Mouse (Mus musculus): ENCODE data around the gene Vmn1r120. TPM values are rescaled to one million over a fixed set of nuclear protein-coding genes. Genes with fewer than 3 reads are reported as not detected.
"Not testable (repeated sequence)": the region's sequence is repeated elsewhere in the genome, so short reads cannot be mapped to it uniquely, and the experiment has no call there.

Vmn1r120 gene
- not detected for polyA plus RNA-seq (2021)

- in situ Hi-C loops (cut with MboI; ENCODE audit: low pct_unique_long_range_greater_than_20kb); POLR2A ChIA-PET; H3K27me3 ChIP-seq; DNase-seq (ENCODE audit: low read depth, low spot score); ATAC-seq; CTCF ChIA-PET: not testable (repeated sequence)
These were observed at the start of gene Vmn1r120 for GRCm38 (mm10) chr7:21053684-21054083. TSS of gene Vmn1r120 (minus strand) at chr7:21053784.

GRCm38 (mm10) chr7:21098413-21098812 lies 44.8 kb upstream of the Vmn1r120 start, which contains the start of gene Vmn1r121:
TSS of gene Vmn1r121 (minus strand) at chr7:21098513.
- in situ Hi-C loops (cut with MboI; ENCODE audit: low pct_unique_long_range_greater_than_20kb); DNase-seq (ENCODE audit: low read depth, low spot score); POLR2A ChIA-PET; H3K27me3 ChIP-seq; CTCF ChIA-PET; ATAC-seq: not testable (repeated sequence)

GRCm38 (mm10) chr7:21012355-21012754 lies 41.2 kb downstream of the Vmn1r120 start, which contains the start of gene Vmn1r119:
TSS of gene Vmn1r119 (minus strand) at chr7:21012455.
- H3K27me3 ChIP-seq; CTCF ChIA-PET; in situ Hi-C loops (cut with MboI; ENCODE audit: low pct_unique_long_range_greater_than_20kb); DNase-seq (ENCODE audit: low read depth, low spot score); ATAC-seq; POLR2A ChIA-PET: not testable (repeated sequence)

Other genes with a start within 250 kb of the Vmn1r120 start
- not detected for gene Vmn1r114, start 241.6 kb downstream of the Vmn1r120 start, polyA plus RNA-seq (2021)
- gene Vmn1r115, start 208.8 kb downstream of the Vmn1r120 start, polyA plus RNA-seq (2021): not detected
- not detected for gene Vmn1r116, start 181.5 kb downstream of the Vmn1r120 start, polyA plus RNA-seq (2021)
- gene Vmn1r117, start 169.7 kb downstream of the Vmn1r120 start, polyA plus RNA-seq (2021): not detected
- gene Vmn1r118, start 141.4 kb downstream of the Vmn1r120 start, polyA plus RNA-seq (2021): not detected
- not detected for gene Vmn1r119, start 41.3 kb downstream of the Vmn1r120 start, polyA plus RNA-seq (2021)
- gene Vmn1r121, start 44.7 kb upstream of the Vmn1r120 start, polyA plus RNA-seq (2021): not detected
- not detected for gene Vmn1r122, start 80.3 kb upstream of the Vmn1r120 start, polyA plus RNA-seq (2021)
- gene Vmn1r123, start 108.4 kb upstream of the Vmn1r120 start, polyA plus RNA-seq (2021): not detected
- gene Gm5157, start 136.6 kb upstream of the Vmn1r120 start, polyA plus RNA-seq (2021): not detected
- gene Vmn1r124, start 206.8 kb upstream of the Vmn1r120 start, polyA plus RNA-seq (2021): not detected
- gene Vmn1r125, start 218.4 kb upstream of the Vmn1r120 start, polyA plus RNA-seq (2021): not detected
- gene Vmn1r126, start 247.7 kb upstream of the Vmn1r120 start, polyA plus RNA-seq (2021): not detected

All from Patski (cell line).